Mouse (Mus musculus) erythroblast, embryonic 14.5 days (primary cell): ENCODE data around the gene Ldlr. TPM values are rescaled to one million over a fixed set of nuclear protein-coding genes. Genes with fewer than 3 reads are reported as not detected.
"Not testable (repeated sequence)": the region's sequence is repeated elsewhere in the genome, so short reads cannot be mapped to it uniquely, and the experiment has no call there.

ENCODE experiments used
- H3K27me3 ChIP-seq: 2 replicates; pipeline ENCODE4 v1.6.1; 2012; ENCODE audit warnings: inconsistent platforms; ENCODE audit not compliant: control insufficient read depth
- H3K36me3 ChIP-seq: 2 replicates; pipeline ENCODE4 v1.6.1; 2012; ENCODE audit warnings: mild to moderate bottlenecking, inconsistent platforms; ENCODE audit not compliant: control insufficient read depth
- H3K4me1 ChIP-seq: 2 replicates; pipeline ENCODE4 v1.6.1; 2012; ENCODE audit warnings: inconsistent platforms; ENCODE audit not compliant: control insufficient read depth
- H3K4me3 ChIP-seq: replicated peaks from 2 replicates; pipeline ENCODE3; 2012; ENCODE audit warnings: moderate library complexity, mild to moderate bottlenecking, inconsistent platforms
- H3K9me3 ChIP-seq: 2 replicates; pipeline ENCODE4 v1.6.1; 2012; ENCODE audit warnings: low read length, inconsistent platforms, mixed read lengths; ENCODE audit not compliant: control insufficient read depth
- GATA1 ChIP-seq: IDR thresholded peaks from 2 replicates; pipeline ENCODE4 v1.6.1; 2012; ENCODE audit warnings: low read length, inconsistent platforms, mixed read lengths
- TAL1 ChIP-seq: IDR thresholded peaks from 3 replicates; pipeline ENCODE4 v1.6.1; 2012; ENCODE audit warnings: low read length, inconsistent platforms, mixed read lengths
- polyA plus RNA-seq: library from polyadenylated mRNA; stranded (reverse); fragments of >175 nt; gene quantifications from 2 replicates; pipeline ENCODE4 v1.2.3, GENCODE M21; 2012

Ldlr gene
- polyA plus RNA-seq, 1 experiment: 0.30 TPM

- no peak for TF ChIP-seq GATA1
- no peak for TF ChIP-seq TAL1
- no peaks in the 10 kb centered on the region for H3K27me3 ChIP-seq
- H3K9me3 ChIP-seq: no peaks in the 10 kb centered on the region
- H3K36me3 ChIP-seq: peaks cover 30% of the 10 kb centered on the region; the same call in 1 of the 2 replicates
- no peak overlapping the region for H3K4me3 ChIP-seq
- H3K4me1 ChIP-seq: no peaks in the 10 kb centered on the region
Measured at GRCm38 (mm10) chr9:21777726-21778125, 54.4 kb downstream of the Ldlr start.

DNA sequence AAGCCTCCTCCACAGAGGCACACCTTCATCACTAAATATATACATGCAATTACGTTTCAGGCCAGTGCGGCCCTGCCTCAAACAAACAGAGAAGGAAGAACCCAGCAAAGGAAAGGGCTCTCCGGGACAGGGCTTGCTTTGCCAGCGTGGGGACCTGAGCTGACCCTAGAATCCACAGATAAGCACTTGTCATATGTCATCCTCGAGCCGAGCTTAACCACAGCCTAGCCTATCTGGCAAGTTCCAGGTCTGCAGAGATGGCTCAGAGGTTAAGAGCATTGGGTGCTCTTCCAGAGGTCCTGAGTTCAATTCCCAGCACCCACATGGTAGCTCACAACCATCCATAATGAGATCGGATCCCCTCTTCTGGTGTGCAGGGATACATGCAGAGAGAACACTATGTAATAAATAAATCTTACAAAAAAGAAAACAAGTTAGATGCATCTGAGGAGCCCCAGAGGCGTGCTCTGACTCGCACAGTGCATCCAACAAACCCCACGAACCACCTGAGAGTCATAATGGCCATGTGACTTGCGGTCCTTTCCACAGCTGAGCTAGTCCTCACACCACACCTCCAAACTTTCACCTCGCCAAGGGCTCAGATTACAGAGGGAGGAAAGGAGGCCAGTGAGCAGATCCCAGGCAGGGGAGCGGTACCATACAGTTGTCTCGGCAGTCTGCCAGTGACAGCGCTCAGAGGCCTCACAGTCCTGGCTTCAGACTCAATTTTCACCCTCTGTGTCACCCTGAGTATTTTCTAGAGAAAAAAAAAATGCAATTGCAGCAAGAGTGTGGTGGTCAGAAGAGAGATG lies 58.6 kb downstream of the Ldlr start:
- Histone ChIP-seq H3K36me3 (peaks cover 26% of the 10 kb centered on the region; the same call in 1 of the 2 replicates), H3K27me3 (no peaks in the 10 kb centered on the region), H3K4me1 (peaks cover 5% of the 10 kb centered on the region), H3K9me3 (no peaks in the 10 kb centered on the region), H3K4me3 (no peak overlapping the region)
- TF ChIP-seq TAL1 (no peak), GATA1 (no peak)

DNA sequence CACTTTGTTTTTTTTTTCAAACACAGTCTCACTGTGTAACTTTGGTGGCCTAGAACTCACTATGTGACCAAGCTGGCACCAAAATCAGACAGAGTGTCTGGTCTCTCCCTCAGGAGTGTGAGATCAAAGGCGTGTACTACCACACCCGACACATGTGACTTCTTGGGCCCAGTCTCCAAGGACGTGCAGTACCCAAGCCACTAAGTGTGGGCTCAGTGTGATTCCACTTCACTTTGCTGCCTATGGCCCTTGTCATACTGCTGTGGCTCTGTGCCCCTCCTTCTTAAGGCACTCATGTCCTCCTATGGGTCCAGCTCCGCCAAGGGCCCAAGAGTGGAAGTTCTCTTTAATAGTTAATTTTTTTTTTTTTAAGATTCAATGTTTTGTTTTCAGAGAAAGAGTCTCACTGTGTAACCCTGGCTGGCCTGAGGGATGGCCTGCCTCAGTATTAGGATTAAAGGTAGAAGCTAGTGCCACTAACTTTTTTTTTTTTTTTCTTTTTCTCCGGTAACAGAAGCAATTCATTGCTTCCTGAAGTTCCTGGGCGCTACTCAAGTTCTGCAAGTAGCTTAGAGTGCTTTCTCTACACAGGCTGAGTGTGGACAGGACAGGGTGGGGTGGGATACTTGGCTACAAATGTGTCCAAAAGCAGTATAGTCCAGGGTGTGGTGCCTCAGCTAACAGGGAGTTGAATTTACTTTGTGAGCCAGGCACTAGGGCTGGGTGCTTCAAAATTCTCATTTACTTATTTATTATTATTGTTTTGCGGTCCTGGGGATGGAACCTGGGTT lies 61.4 kb downstream of the Ldlr start:
- Histone ChIP-seq H3K4me1 (peaks cover 5% of the 10 kb centered on the region), H3K4me3 (no peak overlapping the region), H3K27me3 (no peaks in the 10 kb centered on the region), H3K36me3 (peaks cover 10% of the 10 kb centered on the region; the same call in 1 of the 2 replicates), H3K9me3 (no peaks in the 10 kb centered on the region)
- no peak for TF ChIP-seq TAL1
- TF ChIP-seq GATA1: no peak

DNA sequence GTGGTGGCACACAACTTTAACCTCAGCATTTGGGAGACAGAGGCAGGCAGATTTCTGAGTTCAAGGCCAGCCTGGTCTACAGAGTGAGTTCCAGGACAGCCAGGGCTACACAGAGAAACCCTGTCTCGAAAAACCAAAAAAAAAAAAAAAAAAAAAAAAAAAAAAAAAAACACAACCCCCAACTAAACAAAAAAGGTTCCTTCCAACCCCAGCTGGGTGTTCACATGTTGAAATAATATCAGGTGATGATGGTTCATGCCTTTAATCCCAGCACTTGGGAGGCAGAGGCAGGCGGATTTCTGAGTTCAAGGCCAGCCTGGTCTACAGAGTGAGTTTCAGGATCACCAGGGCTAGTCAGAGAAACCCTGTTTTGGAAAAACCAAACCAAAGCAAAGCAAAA lies 63.0 kb downstream of the Ldlr start:
- H3K4me1 ChIP-seq, H3K9me3 ChIP-seq, H3K27me3 ChIP-seq, H3K36me3 ChIP-seq, H3K4me3 ChIP-seq: not testable (repeated sequence)

DNA sequence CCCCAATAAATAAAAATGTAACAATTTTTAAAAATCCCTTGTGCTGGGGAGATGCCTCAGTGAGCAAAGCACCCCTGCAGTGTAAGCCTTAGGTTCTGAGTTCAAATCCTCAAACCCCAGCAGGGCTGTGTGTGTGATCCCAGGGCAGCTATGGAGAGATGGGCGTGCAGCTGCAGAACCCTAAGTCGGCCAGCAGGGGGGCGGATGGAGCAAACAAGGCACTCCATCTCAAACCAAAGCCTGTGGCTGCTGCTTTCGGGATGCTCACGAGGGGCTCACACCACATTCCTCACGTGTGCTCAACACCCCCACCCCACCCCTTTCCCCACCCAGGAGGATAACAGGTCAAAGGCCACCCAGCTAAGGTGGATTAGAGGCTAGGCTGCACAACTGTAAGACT lies 63.6 kb downstream of the Ldlr start:
- peaks cover 5% of the 10 kb centered on the region for H3K4me1 ChIP-seq
- no peak overlapping the region for H3K4me3 ChIP-seq
- TF ChIP-seq TAL1: no peak
- no peak for TF ChIP-seq GATA1
- H3K9me3 ChIP-seq: no peaks in the 10 kb centered on the region
- H3K27me3 ChIP-seq: no peaks in the 10 kb centered on the region
- H3K36me3 ChIP-seq: peaks cover 9% of the 10 kb centered on the region; the same call in 1 of the 2 replicates

DNA sequence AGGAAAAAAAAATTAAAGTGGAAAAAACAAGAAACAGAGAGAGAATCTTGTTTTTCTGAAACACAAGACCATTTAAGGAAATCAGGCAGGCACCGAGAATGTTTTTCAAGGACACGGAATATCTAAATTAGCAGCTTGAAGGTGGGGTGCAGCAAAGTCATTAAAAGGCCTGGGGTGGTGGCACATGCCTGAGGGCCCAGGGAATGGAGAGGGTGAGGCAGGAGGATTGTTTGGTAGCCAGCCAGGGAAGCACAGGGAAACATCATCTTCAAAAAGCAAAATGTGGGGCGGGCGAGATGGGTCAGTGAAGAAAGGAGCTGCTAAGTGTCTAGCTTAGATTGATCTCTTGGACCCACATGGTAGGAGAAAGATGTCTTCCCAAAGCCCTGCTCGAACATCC lies 64.4 kb downstream of the Ldlr start:
- peaks cover 5% of the 10 kb centered on the region for H3K4me1 ChIP-seq
- TF ChIP-seq GATA1: no peak
- TF ChIP-seq TAL1: no peak
- H3K9me3 ChIP-seq: no peaks in the 10 kb centered on the region
- H3K27me3 ChIP-seq: no peaks in the 10 kb centered on the region
- H3K36me3 ChIP-seq: peaks cover 10% of the 10 kb centered on the region; the same call in 1 of the 2 replicates
- no peak overlapping the region for H3K4me3 ChIP-seq

- H3K36me3 ChIP-seq: peaks cover 12% of the 10 kb centered on the region; the same call in 1 of the 2 replicates
- no peaks in the 10 kb centered on the region for H3K27me3 ChIP-seq
- H3K9me3 ChIP-seq: no peaks in the 10 kb centered on the region
- TF ChIP-seq TAL1: no peak
- no peak for TF ChIP-seq GATA1
- no peak overlapping the region for H3K4me3 ChIP-seq
- H3K4me1 ChIP-seq: peaks cover 5% of the 10 kb centered on the region
Measured at GRCm38 (mm10) chr9:21788234-21788633, 65.0 kb downstream of the Ldlr start.

- H3K27me3 ChIP-seq: peaks cover 6% of the 10 kb centered on the region
- TF ChIP-seq TAL1: no peak
- no peak for TF ChIP-seq GATA1
- peaks cover 19% of the 10 kb centered on the region for H3K36me3 ChIP-seq
- no peak overlapping the region for H3K4me3 ChIP-seq
- no peaks in the 10 kb centered on the region for H3K4me1 ChIP-seq
- H3K9me3 ChIP-seq: peaks cover 3% of the 10 kb centered on the region; the same call in 1 of the 2 replicates
Measured at GRCm38 (mm10) chr9:21791861-21792260, 68.6 kb downstream of the Ldlr start.

- H3K27me3 ChIP-seq: peaks cover 14% of the 10 kb centered on the region
- TF ChIP-seq TAL1 (no peak), GATA1 (no peak)
- H3K36me3 ChIP-seq: peaks cover 19% of the 10 kb centered on the region
- H3K4me1 ChIP-seq: peaks cover 2% of the 10 kb centered on the region
- H3K9me3 ChIP-seq: peaks cover 3% of the 10 kb centered on the region; the same call in 1 of the 2 replicates
- H3K4me3 ChIP-seq: no peak overlapping the region
Measured at GRCm38 (mm10) chr9:21792644-21793043, 69.4 kb downstream of the Ldlr start.

DNA sequence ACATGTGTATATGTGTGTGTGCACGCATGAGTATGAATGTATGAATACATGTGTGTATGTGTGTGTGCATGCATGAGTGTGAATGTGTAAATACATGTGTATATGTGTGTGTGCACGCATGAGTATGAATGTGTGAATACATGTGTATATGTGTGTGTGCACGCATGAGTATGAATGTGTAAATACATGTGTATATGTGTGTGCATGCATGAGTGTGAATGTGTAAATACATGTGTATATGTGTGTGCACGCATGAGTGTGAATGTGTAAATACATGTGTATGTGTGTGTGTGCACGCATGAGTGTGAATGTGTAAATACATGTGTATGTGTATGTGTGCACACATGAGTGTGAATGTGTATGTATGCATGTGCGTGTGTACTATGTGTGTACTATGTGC lies 70.2 kb downstream of the Ldlr start:
- H3K4me3 ChIP-seq, H3K9me3 ChIP-seq: not testable (repeated sequence)
- Histone ChIP-seq H3K36me3 (peaks cover 19% of the 10 kb centered on the region), H3K4me1 (peaks cover 11% of the 10 kb centered on the region), H3K27me3 (peaks cover 23% of the 10 kb centered on the region)
